Mouse (Mus musculus) ES-E14 (cell line): Measurements from ENCODE around the gene Gm44973.

ENCODE experiments used
- CHD2 ChIP-seq: IDR thresholded peaks from 2 replicates; pipeline ENCODE4 v1.6.1; 2014; ENCODE audit warnings: mild to moderate bottlenecking, low read depth, low read length, inconsistent platforms
- HCFC1 ChIP-seq: IDR thresholded peaks from 2 replicates; pipeline ENCODE4 v1.6.1; 2012; ENCODE audit warnings: low read length, inconsistent platforms, borderline replicate concordance; ENCODE audit not compliant: insufficient read depth
- MAFK ChIP-seq: IDR thresholded peaks from 2 replicates; pipeline ENCODE4 v1.6.1; 2014; ENCODE audit warnings: mild to moderate bottlenecking, low read depth, low read length, inconsistent platforms; ENCODE audit not compliant: insufficient read depth
- ZC3H11A ChIP-seq: IDR thresholded peaks from 2 replicates; pipeline ENCODE4 v1.6.1; 2012; ENCODE audit warnings: low read depth, mild to moderate bottlenecking, inconsistent platforms, low read length, borderline replicate concordance
- ZNF384 ChIP-seq: IDR thresholded peaks from 2 replicates; pipeline ENCODE4 v1.6.1; 2012; ENCODE audit warnings: low read depth, low read length, inconsistent platforms

- TF ChIP-seq MAFK (no peak), HCFC1 (no peak), CHD2 (no peak), ZC3H11A (no peak), ZNF384 (no peak)
Observed at GRCm38 (mm10) chr7:5038109-5038732, 22.9 kb downstream of the Gm44973 start, which contains the start of gene Zfp784.
